Mouse (Mus musculus) G1E-ER4 (cell line): ENCODE measurements around the gene Lrrc15. TPM values are rescaled to one million over a fixed set of nuclear protein-coding genes. Genes with fewer than 3 reads are reported as not detected.

Experiments used
- GATA1 ChIP-seq: IDR thresholded peaks from one replicate; pipeline ENCODE4 v1.8.0; 2012; ENCODE audit warnings: low read length, inconsistent platforms
- polyA plus RNA-seq: library from polyadenylated mRNA; stranded (reverse); fragments of >175 nt; gene quantifications from 2 replicates; pipeline ENCODE4 v1.2.3, GENCODE M21; 2012

The Lrrc15 gene
- polyA plus RNA-seq, 1 experiment, result not detected

DNA sequence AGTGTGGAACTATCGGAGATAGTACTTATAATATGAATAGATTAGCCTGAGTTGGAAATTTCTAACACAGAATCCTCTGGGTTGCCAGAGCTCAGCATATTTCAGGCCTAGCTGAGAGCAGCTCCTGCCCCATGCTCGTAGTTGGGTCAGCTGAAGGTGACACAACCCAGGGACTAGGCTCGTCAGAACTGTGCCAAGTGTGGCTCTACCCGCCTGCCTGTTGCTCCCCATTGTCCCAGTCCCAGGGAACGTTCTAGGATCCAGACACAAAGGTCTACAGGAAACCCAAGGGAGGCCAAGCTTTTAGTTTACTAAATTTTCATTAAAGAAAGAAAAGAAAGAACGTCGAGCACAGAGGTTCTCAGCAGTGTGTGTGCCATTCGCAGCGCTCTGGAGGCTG is 21.7 kb downstream of the Lrrc15 start:
- TF ChIP-seq GATA1, result no peak

DNA sequence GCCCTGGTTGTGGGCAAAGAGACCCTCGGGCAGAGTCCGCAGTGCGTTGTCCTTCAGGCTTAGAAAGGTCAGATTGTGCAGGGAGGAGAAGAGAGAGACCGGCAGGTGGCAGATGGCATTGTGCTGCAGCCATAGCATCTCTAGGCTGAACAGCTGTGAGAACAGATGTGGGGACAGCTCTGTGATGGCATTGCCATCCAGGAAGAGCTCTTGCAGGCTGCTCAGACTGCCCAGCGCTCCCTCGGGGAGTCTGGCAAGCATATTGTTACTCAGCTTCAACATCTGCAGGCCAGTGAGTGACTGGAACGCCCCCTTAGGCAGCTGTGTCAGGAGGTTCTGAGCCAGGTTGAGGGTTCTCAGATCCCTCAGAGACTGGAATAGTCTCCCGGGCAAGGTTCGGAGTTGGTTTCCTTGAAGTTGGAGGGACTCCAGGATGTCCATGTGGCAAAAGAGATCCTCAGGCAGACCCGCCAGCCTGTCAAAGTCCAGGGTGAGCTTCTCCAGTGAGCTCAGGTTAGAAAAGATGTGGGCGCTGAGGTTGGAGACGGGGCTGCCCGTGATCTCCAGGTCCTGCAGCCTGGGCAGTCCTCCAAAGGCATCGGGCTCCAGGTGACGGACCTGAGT is 22.9 kb downstream of the Lrrc15 start:
- no peak for TF ChIP-seq GATA1

DNA sequence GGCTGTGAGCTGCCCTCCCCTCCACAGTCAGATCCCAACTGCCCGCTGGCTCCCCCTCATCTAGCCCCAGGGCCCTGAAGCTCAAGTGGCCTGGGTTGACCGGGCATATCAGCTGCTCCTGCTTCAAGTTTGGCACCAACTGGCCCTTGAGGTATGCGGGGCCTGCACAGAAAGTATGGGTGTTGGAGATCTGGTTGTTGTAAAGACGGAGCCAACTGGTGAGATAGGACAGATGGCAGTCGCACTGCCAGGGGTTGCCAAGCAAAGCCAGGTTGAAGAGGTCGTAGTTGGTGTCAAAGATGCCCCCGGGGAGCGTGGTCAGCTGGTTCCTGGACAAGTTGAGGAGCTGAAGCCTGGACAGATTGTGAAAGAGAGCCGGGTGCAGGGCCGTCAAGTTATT is 23.6 kb downstream of the Lrrc15 start:
- no peak for TF ChIP-seq GATA1

DNA sequence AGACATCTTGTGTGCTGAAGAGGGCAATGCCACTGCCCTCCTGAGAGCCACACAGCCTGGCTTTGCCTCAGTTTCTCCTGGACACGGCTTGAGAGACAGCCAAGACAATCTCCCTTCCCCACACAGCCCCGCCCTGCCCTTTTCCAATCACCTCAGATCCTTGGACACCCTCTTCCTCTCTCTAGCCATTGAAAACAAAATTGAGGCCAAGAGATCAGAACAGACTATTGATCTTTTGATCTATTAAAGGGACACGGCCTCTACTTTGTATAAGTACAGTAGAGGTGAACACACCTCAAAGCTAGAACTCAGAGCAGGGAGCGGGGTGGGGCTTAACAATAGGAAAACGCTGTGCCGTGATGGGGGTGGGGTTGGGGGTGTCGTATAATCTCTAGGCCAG is 24.6 kb downstream of the Lrrc15 start:
- no peak for TF ChIP-seq GATA1

DNA sequence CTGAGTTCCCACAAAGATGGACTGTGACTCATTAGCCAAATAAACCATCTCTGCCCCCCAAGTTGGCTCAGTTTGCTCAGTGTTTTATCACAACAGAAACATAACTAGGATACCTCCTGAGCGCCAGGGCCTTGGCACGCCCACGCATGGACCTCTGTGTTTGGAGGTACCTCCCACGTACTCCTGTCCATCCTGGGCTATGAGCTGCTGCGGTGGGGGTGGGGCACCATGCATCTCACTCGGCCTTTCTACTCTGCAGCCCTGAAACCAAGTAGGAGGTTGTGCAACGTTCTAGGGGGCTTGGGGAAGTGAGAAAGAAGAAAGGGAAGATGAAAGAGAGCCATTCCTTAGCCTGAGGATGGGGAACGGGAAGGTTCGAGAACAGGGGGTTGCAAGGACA is 25.3 kb downstream of the Lrrc15 start:
- no peak for TF ChIP-seq GATA1

DNA sequence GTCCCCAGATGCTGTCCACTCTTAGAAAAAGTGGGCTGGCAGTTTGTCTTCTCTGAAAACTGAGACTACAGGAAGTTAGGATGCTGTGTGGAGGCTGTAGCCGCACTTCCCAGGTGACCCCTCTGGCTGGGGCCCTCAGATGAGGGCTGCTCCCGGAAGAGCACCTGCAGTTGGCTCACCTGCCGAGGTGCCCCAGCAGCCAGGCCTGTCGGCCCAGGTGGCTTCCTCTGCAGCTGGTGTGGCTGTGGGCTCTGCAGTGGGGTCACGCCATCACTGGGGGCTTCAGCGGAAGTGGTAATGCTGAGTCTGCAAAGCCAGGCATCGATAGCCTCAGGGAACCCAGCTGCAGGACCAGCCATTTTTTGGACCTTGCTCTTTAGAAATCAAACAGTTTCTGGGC is 28.0 kb downstream of the Lrrc15 start:
- no peak for TF ChIP-seq GATA1

DNA sequence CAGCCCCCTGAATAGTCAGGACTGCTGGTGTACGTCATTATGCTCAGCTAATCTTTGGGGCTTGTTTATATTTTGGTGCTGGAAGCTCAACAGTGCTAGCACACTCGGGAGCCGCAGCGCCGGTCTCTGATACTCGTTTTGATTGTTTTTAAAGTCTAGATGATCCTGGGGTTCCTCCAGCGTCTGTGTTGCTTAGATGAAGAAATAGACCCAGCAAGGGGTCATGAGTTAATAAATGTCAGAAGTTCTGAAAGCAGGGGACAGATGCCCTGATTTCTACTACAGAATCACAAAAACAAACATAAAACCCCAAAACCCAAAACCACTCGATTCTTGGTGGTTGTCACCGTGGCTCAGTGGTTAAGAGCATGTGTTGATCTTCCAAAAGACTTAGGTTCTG is 29.2 kb downstream of the Lrrc15 start:
- TF ChIP-seq GATA1, result no peak

DNA sequence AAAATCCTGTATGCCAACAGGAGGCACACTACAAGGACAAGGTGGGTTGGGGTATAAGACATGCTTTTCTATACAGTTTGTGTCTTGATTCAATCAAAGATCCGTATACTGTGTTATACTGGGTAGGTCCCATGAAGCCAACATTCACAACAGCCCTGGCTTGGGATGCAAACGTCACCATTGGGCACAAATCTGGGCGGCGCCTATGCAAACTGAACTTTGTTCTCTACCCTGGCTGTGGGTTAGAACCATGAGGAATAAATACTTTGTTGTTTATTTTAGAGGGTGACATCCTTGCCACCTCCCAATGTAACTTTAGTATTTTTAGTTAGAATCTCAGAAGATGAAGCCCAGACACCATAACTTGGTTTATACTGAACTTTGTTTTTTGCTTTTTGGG is 29.7 kb downstream of the Lrrc15 start:
- TF ChIP-seq GATA1, result no peak

DNA sequence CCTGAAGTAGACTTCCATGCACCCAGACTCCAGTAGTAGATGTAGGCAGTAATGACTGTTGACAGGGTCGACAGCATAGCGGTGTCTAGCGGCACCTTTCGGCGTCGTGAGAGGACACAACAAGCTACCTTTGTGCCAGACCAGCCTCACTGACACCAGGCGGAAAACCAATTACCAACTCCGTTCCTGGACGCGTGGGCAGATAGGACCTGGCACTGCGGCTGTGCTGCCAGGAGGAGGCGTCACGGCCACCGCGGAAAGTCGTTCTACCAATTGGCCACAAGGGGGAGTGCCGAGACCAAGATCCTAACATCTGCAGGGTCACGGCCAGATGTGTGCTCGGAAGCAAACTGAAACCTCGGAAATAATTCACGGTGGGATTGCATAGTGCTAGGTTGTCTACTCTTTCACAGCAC is 31.0 kb downstream of the Lrrc15 start:
- no peak for TF ChIP-seq GATA1

DNA sequence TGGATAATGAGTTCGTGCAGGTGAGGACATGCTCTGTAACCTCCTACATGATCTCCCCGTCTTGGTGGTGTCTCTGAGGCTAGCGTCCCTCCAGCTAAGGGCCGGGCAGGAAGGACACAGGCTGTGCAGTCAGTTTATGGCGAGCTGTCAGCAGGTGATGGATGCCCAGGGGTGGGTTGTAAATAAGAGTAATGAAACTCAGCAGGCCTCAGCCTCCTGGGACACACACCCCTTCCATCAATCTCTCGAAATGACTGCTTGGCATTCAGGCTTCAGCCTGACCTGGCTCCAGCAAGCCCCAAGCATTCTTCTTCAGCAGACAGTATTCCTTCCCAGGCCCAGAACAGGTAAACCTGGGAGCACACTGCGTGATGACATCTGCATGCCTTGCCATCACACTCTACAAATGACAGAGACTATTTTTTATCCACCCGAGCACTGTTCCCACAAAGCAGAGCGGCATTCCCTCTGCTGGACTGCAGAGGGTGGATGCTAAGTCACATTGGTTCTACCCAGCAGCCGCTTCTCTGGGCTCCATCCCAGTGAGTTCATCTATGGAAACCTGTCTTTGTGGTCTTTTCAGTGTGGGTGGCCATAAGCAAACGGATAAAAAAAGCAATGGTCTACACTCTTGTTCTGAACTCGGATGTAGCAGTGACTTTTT is 38.9 kb downstream of the Lrrc15 start:
- no peak for TF ChIP-seq GATA1

DNA sequence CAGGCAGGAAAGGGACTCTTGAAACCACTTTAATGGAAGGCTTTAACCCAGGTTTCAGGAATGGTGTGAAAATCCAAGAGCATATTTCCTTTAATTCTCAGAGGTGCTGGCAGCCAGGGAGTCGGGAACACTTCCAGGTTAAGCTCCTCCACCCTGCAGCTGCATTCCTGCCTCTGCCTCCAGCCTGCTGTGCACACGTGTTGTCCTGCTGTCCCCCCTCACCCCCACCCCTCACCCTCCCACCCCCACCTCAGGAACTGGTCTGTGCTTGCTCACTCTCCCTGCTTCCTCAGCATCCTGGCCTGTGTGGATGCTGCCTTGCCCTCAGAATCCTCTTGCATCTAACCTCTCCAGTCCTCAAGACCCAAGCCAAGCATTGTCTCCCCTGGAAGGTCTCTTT is 41.4 kb downstream of the Lrrc15 start:
- no peak for TF ChIP-seq GATA1

DNA sequence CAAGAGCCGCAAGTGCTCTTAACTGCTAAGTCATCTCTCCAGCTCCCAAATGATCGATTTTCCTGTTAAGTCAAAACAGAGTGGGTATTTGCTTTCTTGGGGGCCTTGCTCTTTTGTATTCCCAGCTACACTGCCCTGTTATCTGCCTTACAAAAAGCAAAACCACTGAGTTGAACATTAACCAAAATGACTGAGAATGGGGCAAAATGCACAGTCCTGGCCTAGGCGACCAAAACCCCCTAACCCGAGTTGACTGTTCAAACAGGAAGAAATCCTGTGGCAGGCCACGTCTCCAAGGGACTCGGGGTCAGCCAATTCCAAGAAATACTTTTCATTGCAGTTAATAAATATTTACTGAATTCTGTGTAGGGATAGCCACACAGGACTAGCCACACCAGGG is 44.3 kb downstream of the Lrrc15 start:
- no peak for TF ChIP-seq GATA1

DNA sequence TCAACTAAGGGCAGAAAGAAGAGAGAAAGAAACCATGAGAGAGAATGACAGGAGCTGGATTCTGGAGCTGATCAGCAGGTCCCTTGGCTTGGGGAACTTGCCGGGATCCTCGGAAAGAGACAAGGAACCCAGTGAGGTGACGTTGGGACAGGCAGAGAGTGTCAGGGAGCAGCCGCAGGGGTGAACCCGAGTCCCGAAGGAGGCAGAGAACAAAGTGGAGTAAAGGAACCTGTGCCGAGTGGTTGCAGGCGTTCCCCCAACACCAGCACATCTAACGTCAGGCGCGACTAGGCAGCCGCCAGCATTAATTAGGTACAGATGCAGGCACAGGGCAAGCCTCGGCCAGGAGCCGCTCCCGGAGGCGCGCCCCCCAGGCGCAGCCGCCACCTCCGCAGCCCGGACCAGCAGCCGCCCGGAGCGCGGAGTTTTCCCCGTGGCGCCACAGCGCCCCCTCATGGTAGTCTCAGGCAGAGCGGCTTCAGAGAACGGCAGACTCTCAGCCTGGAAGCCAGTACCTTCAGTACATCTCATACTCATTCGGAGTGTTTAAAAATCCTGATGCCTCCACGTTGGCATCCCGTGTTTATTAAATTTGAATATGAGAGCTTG is 46.9 kb downstream of the Lrrc15 start:
- no peak for TF ChIP-seq GATA1

DNA sequence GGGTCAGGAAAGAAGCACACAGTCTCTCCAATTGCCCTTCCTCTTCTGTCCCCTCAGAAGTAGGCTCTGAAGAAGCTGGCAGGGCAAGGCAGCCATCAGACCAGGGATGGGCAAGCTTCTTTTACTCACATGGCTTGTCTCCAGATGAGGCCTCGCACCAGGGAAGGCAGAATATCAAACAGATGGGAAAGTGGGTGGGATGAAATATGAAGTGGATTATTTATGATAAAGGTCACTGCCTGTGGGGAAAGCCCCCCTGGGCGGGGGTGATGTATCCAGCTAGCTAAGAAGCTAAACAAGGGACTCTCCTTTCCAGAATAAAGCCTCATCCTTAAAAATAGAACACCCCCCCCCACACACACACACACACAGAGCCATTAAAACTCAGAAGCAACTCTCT is 47.5 kb downstream of the Lrrc15 start:
- no peak for TF ChIP-seq GATA1

DNA sequence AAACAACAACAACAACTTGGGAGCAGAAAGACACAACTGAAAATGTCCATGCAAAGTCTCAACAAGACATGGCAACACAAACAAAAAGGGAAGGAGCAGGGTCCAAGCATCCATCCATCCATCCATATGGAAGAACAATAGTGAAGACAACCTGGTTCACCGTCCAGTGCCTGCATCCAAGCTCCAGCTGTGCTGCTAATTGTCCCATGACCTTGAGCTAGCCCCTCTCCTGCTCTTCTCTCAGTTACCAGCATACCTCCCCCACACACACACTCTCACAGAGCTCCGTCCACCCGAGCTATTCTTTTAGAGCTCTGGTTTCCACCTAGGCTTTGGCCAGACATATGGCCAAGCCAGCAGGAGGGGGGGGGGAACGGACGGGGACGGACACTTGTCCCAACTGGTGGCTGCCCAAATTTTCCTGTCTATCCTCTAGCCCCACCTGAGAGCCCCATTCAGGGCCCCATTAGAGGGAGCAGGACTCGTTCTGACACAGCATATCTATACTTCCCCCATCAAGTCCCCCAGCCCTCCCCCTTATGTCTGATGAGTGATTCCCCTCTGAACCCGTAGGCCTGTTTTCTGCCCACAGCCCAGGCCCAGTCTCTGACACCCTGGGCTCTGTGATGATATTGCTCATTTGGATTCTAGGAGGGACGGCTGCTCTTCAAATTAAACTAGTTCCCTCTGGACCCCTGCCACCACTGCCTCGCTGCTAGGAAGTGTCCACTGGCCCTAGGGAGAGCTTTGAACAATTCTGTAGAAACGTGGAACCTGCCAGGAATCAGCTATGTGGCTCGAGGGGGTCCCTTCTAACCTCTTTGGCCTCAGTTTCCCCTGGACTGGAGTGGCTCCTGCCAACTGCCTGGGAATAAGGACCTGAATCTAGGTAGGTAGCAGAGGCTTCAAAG is 48.2 kb downstream of the Lrrc15 start:
- no peak for TF ChIP-seq GATA1

DNA sequence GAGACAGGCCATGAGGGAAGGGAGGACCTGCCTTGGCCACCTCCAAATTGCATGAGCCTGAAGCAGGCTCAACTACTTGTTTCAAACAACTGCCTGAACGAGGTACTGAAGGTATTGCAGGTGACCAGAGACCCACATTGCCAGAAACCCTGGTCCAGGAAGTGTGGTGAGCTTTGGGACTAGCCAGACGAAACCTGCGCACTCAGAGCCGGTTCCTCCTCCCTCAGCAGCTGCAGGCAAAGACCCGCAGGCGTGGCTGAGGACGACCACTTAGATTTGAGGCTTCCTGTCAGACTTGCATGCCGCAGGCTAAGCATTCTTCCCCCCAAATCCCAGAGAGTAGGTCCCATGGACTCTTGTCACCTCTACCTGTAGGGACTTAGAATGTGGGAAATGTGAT is 49.0 kb downstream of the Lrrc15 start:
- no peak for TF ChIP-seq GATA1
